Mouse (Mus musculus): ENCODE data around the gene Intu.

Intu gene

GRCm38 (mm10) chr3:40527976-40528950 is 2.8 kb upstream of the Intu start:
- no peak for DNase-seq

- DNase-seq = no peak
These were observed 2.1 kb upstream of the Intu start for GRCm38 (mm10) chr3:40528958-40529357.

- no peak for DNase-seq
These were observed 241 bp upstream of the Intu start for GRCm38 (mm10) chr3:40530845-40531244.

GRCm38 (mm10) chr3:40532256-40532655 is 1.2 kb downstream of the Intu start:
- DNase-seq = no peak

GRCm38 (mm10) chr3:40534141-40534540 is 3.1 kb downstream of the Intu start:
- DNase-seq = no peak

- DNase-seq = peak; percentile 90 to 91
These were observed 9.8 kb downstream of the Intu start for GRCm38 (mm10) chr3:40540567-40541554.

GRCm38 (mm10) chr3:40546621-40547020 is 15.5 kb downstream of the Intu start:
- DNase-seq = no peak

GRCm38 (mm10) chr3:40652941-40653352 is 121.9 kb downstream of the Intu start:
- no peak for DNase-seq

- no peak for DNase-seq
These were observed 122.5 kb downstream of the Intu start for GRCm38 (mm10) chr3:40653582-40653981.

- DNase-seq = no peak
These were observed 122.9 kb downstream of the Intu start for GRCm38 (mm10) chr3:40654028-40654427.

GRCm38 (mm10) chr3:40655571-40655970 is 124.5 kb downstream of the Intu start:
- no peak for DNase-seq

- DNase-seq = no peak
These were observed 125.3 kb downstream of the Intu start for GRCm38 (mm10) chr3:40656339-40656738.

- DNase-seq = no peak
These were observed 129.1 kb downstream of the Intu start for GRCm38 (mm10) chr3:40660231-40660630.

GRCm38 (mm10) chr3:40666109-40666508 is 135.0 kb downstream of the Intu start:
- DNase-seq = no peak

GRCm38 (mm10) chr3:40666861-40667719 is 136.0 kb downstream of the Intu start:
- DNase-seq = no peak

GRCm38 (mm10) chr3:40668889-40669288 is 137.8 kb downstream of the Intu start:
- DNase-seq = no peak

- DNase-seq = no peak
These were observed 138.3 kb downstream of the Intu start for GRCm38 (mm10) chr3:40669395-40669794.

GRCm38 (mm10) chr3:40673515-40673914 is 142.4 kb downstream of the Intu start:
- DNase-seq = no peak

- DNase-seq = no peak
These were observed 143.9 kb downstream of the Intu start for GRCm38 (mm10) chr3:40674873-40675405.

- no peak for DNase-seq
These were observed 147.8 kb downstream of the Intu start for GRCm38 (mm10) chr3:40678856-40679255.

- DNase-seq = no peak
These were observed 151.3 kb downstream of the Intu start for GRCm38 (mm10) chr3:40682404-40682803.

GRCm38 (mm10) chr3:40683171-40683570 is 152.1 kb downstream of the Intu start:
- no peak for DNase-seq

Data from B cell, adult 2 months (primary cell).